Mouse (Mus musculus) effector memory CD4-positive, alpha-beta T cell, adult 7 months (primary cell): ENCODE data around the gene Mdm4. TPM values are rescaled to one million over a fixed set of nuclear protein-coding genes. Genes with fewer than 3 reads are reported as not detected.

ENCODE experiments used
- polyA plus RNA-seq: library from polyadenylated mRNA; unstranded; fragments of 100-300 nt; shearing (Covaris generic); gene quantifications from one replicate; pipeline ENCODE4 v1.2.1, GENCODE M21; 2017

Gene Mdm4
- 84.1 TPM for polyA plus RNA-seq

GRCm38 (mm10) chr1:133030461-133030860 lies at the start of gene Mdm4:
Mdm4 (minus strand) TSS chr1:133030561.

GRCm38 (mm10) chr1:133045011-133045860 lies 14.9 kb upstream of the Mdm4 start, which contains the start of gene Pik3c2b:
Pik3c2b (plus strand) TSS chr1:133045667.

Other genes starting within 250 kb of the Mdm4 start
- gene Lrrn2, start 150.3 kb downstream of the Mdm4 start, polyA plus RNA-seq, result 0.40 TPM
- 0.87 TPM for gene Pik3c2b, start 15.1 kb upstream of the Mdm4 start, polyA plus RNA-seq
- 72.9 TPM for gene Ppp1r15b, start 100.6 kb upstream of the Mdm4 start, polyA plus RNA-seq
- 3.6 TPM for gene Plekha6, start 133.6 kb upstream of the Mdm4 start, polyA plus RNA-seq